Mouse (Mus musculus) intestine, embryonic 16.5 days (tissue): ENCODE data around the gene Zfp72. TPM values are rescaled to one million over a fixed set of nuclear protein-coding genes. Genes with fewer than 3 reads are reported as not detected.

Experiments used
- ATAC-seq: fragments of 200-750 bp; cut with Nextera tagmentation; 2 replicates; pipeline ENCODE4 v1.8.0; 2017; ENCODE audit warnings: moderate TSS enrichment, moderate library complexity
- H3K27ac ChIP-seq: fragments of 300-500 bp; sonication (generic); 2 replicates; pipeline ENCODE4 v1.5.1; 2014; ENCODE audit warnings: mild to moderate bottlenecking, low read length
- H3K27me3 ChIP-seq: fragments of 300-500 bp; sonication (generic); replicated peaks from 2 replicates; pipeline ENCODE4 v1.6.1; 2014; ENCODE audit warnings: low read length, control low read depth, mixed read lengths; ENCODE audit not compliant: control insufficient read depth, insufficient read depth
- H3K36me3 ChIP-seq: fragments of 300-500 bp; sonication (generic); 2 replicates; pipeline ENCODE4 v1.6.1; 2014; ENCODE audit warnings: low read length, control low read depth; ENCODE audit not compliant: control insufficient read depth, insufficient read depth
- H3K4me1 ChIP-seq: fragments of 300-500 bp; sonication (generic); 2 replicates; pipeline ENCODE4 v1.6.1; 2014; ENCODE audit warnings: low read length, control low read depth, mixed read lengths; ENCODE audit not compliant: control insufficient read depth, insufficient read depth
- H3K4me2 ChIP-seq: fragments of 300-500 bp; sonication (generic); 2 replicates; pipeline ENCODE4 v1.6.1; 2014; ENCODE audit warnings: low read depth, low read length, control low read depth
- H3K4me3 ChIP-seq: fragments of 300-500 bp; sonication (generic); 2 replicates; pipeline ENCODE4 v1.5.1; 2014; ENCODE audit warnings: mild to moderate bottlenecking, low read length
- H3K9ac ChIP-seq: fragments of 300-500 bp; sonication (generic); 2 replicates; pipeline ENCODE4 v1.6.1; 2014; ENCODE audit warnings: low read depth, low read length
- H3K9me3 ChIP-seq: fragments of 300-500 bp; sonication (generic); 2 replicates; pipeline ENCODE4 v1.6.1; 2016; ENCODE audit warnings: low read length, control low read depth; ENCODE audit not compliant: control insufficient read depth
- WGBS: fragments of 180-500 bp; shearing (Covaris S2); extraction: QIAGEN DNeasy Blood & Tissue Kit; methylation state at CpG from one replicate; pipeline ENCODE4 v1.1.7; 2014; 5-methylcytosine and 5-hydroxymethylcytosine counted together
- polyA plus RNA-seq: library from polyadenylated mRNA; unstranded; fragments of >200 nt; fragmentation: Nextera tagmentation; extraction: Ambion mirVana; gene quantifications from 2 replicates; pipeline ENCODE4 v1.2.1, GENCODE M21; 2015

Gene Zfp72
- 3.6 and 3.8 TPM in 2 replicates for polyA plus RNA-seq

- Histone ChIP-seq H3K36me3 (no peaks in the 10 kb centered on the region), H3K4me3 (peak within 1 kb of the TSS; percentile 80), H3K27me3 (no peaks in the 10 kb centered on the region), H3K4me2 (peak within 1 kb of the TSS; percentile 68), H3K9me3 (no peaks in the 10 kb centered on the region), H3K27ac (no peak within 1 kb of the TSS), H3K4me1 (peaks cover 2% of the 10 kb centered on the region; the same call in 1 of the 2 replicates), H3K9ac (peak within 1 kb of the TSS; percentile 73)
- ATAC-seq = peak; percentile 94
- WGBS = under 1% methylated on average over 14 of the region's 14 CpGs
Observed at GRCm38 (mm10) chr13:74390371-74390990, at the start of gene Zfp72. Gene Zfp72 (minus strand): TSS chr13:74390836.

- Histone ChIP-seq H3K4me2 (no peak overlapping the region), H3K9ac (no peak overlapping the region), H3K27me3 (no peaks in the 10 kb centered on the region), H3K4me3 (no peak overlapping the region), H3K4me1 (no peaks in the 10 kb centered on the region), H3K36me3 (no peaks in the 10 kb centered on the region; the same call in 1 of the 2 replicates), H3K27ac (no peak overlapping the region), H3K9me3 (peaks cover 19% of the 10 kb centered on the region)
- ATAC-seq = no peak
- 25% methylated on average over 19 of the region's 19 CpGs for WGBS
Observed at GRCm38 (mm10) chr13:74439895-74440294, 49.3 kb upstream of the Zfp72 start.

- Histone ChIP-seq H3K9ac (no peak within 1 kb of the TSS), H3K4me2 (peak within 1 kb of the TSS; percentile 22), H3K4me3 (no peak within 1 kb of the TSS), H3K27ac (no peak within 1 kb of the TSS), H3K4me1 (no peaks in the 10 kb centered on the region), H3K36me3 (no peaks in the 10 kb centered on the region), H3K27me3 (no peaks in the 10 kb centered on the region), H3K9me3 (no peaks in the 10 kb centered on the region)
- 13% methylated on average over 11 of the region's 11 CpGs for WGBS
- ATAC-seq = 0 out of 2 replicates have a peak, but pooled peaks have one; percentile 44
Observed at GRCm38 (mm10) chr13:74399298-74399839, 8.7 kb upstream of the Zfp72 start, which contains the start of gene Ftl1-ps1. Gene Ftl1-ps1 (plus strand): TSS chr13:74399694.

- Histone ChIP-seq H3K4me3 (no peak overlapping the region), H3K9me3 (no peaks in the 10 kb centered on the region), H3K4me2 (no peak overlapping the region), H3K9ac (no peak overlapping the region), H3K36me3 (no peaks in the 10 kb centered on the region), H3K4me1 (peaks cover 2% of the 10 kb centered on the region; the same call in 1 of the 2 replicates), H3K27me3 (no peaks in the 10 kb centered on the region), H3K27ac (no peak overlapping the region)
- 78% methylated on average over 2 of the region's 2 CpGs for WGBS
- ATAC-seq = peak; percentile 10; the same call in 1 of the 2 replicates
Observed at GRCm38 (mm10) chr13:74391156-74391555, 520 bp upstream of the Zfp72 start.

- Histone ChIP-seq H3K9me3 (no peaks in the 10 kb centered on the region), H3K27me3 (no peaks in the 10 kb centered on the region), H3K4me1 (peaks cover 2% of the 10 kb centered on the region; the same call in 1 of the 2 replicates), H3K9ac (no peak overlapping the region), H3K4me2 (peak overlapping the region; percentile 68), H3K36me3 (no peaks in the 10 kb centered on the region), H3K27ac (no peak overlapping the region), H3K4me3 (peak overlapping the region; percentile 80)
- ATAC-seq = 0 out of 2 replicates have a peak, but pooled peaks have one; percentile 14
- 58% methylated on average over 6 of the region's 6 CpGs for WGBS
Observed at GRCm38 (mm10) chr13:74389730-74390129, 906 bp downstream of the Zfp72 start.

- no peak for ATAC-seq
- Histone ChIP-seq H3K27ac (no peak overlapping the region), H3K4me1 (peaks cover 2% of the 10 kb centered on the region; the same call in 1 of the 2 replicates), H3K4me2 (no peak overlapping the region), H3K36me3 (no peaks in the 10 kb centered on the region), H3K27me3 (no peaks in the 10 kb centered on the region), H3K9ac (no peak overlapping the region), H3K4me3 (no peak overlapping the region), H3K9me3 (no peaks in the 10 kb centered on the region)
- WGBS = 39% methylated on average over 3 of the region's 3 CpGs
Observed at GRCm38 (mm10) chr13:74382289-74382688, 8.3 kb downstream of the Zfp72 start.

- ATAC-seq = no peak
- H3K4me2 ChIP-seq = no peak overlapping the region
- 69% methylated on average over 10 of the region's 10 CpGs for WGBS
- no peak overlapping the region for H3K27ac ChIP-seq
- no peak overlapping the region for H3K4me3 ChIP-seq
- H3K9me3 ChIP-seq = no peaks in the 10 kb centered on the region
- H3K27me3 ChIP-seq = no peaks in the 10 kb centered on the region
- H3K4me1 ChIP-seq = peaks cover 2% of the 10 kb centered on the region; the same call in 1 of the 2 replicates
- H3K9ac ChIP-seq = peak overlapping the region; percentile 33; the same call in 1 of the 2 replicates
- no peaks in the 10 kb centered on the region for H3K36me3 ChIP-seq
Observed at GRCm38 (mm10) chr13:74381533-74382276, 8.9 kb downstream of the Zfp72 start.

- H3K4me3 ChIP-seq = no peak within 1 kb of the TSS
- H3K4me2 ChIP-seq = no peak within 1 kb of the TSS
- peaks cover 14% of the 10 kb centered on the region; the same call in 1 of the 2 replicates for H3K36me3 ChIP-seq
- no peaks in the 10 kb centered on the region for H3K9me3 ChIP-seq
- no peaks in the 10 kb centered on the region for H3K27me3 ChIP-seq
- H3K9ac ChIP-seq = no peak within 1 kb of the TSS
- H3K4me1 ChIP-seq = no peaks in the 10 kb centered on the region
- WGBS = 72% methylated on average over 8 of the region's 8 CpGs
- ATAC-seq = no peak
- H3K27ac ChIP-seq = no peak within 1 kb of the TSS
Observed at GRCm38 (mm10) chr13:74363859-74364235, 26.8 kb downstream of the Zfp72 start, which contains the start of gene Lrrc14b. Gene Lrrc14b (minus strand): TSS chr13:74364005.

- Histone ChIP-seq H3K4me3 (no peak overlapping the region), H3K27ac (no peak overlapping the region), H3K9me3 (no peaks in the 10 kb centered on the region), H3K9ac (no peak overlapping the region), H3K4me2 (no peak overlapping the region), H3K4me1 (no peaks in the 10 kb centered on the region), H3K36me3 (peaks cover 17% of the 10 kb centered on the region), H3K27me3 (no peaks in the 10 kb centered on the region)
- WGBS = 87% methylated on average over 13 of the region's 13 CpGs
- ATAC-seq = peak; percentile 21; the same call in 1 of the 2 replicates
Observed at GRCm38 (mm10) chr13:74363176-74363858, 27.3 kb downstream of the Zfp72 start.
